Mouse (Mus musculus): ENCODE measurements at regions not wholly inside any gene's neighbourhood (a gene's known extent, or its start where the extent isn't known, plus 50 kb on each side); places are given as distances from the start of the nearest gene placed in this dataset.

DNA sequence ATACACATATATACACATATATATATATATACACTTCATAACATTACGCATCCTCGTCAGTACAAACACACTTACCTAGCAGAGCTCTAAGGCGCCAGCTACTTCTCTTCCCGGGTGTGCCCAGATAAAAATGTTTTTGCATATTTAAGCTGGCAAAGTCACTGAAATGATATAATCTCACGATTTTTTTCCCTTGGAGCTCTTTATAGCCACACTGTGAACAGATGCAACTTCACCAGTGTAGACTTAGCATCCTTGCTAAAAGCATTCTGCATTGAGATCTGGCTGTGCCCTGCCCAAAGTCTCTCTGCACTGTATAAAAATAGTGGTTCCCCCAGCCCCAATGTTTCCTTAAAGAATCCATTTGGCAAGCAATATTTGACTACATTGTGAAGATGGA lies 143.5 kb downstream of the Ddx11 start:
- H3K4me3 ChIP-seq = no peak overlapping the region
- H3K27ac ChIP-seq = no peak overlapping the region
- no peaks in the 10 kb centered on the region for H3K27me3 ChIP-seq
- 92% methylated on average over 5 of the region's 5 CpGs for WGBS
- peaks cover 15% of the 10 kb centered on the region for H3K4me1 ChIP-seq (replicated peaks)
- ATAC-seq (ENCODE audit: low FRiP score) = no peak
- H3K36me3 ChIP-seq = no peaks in the 10 kb centered on the region
- no peak overlapping the region for H3K9ac ChIP-seq
- H3K9me3 ChIP-seq = no peaks in the 10 kb centered on the region
- H3K4me2 ChIP-seq = no peak overlapping the region

DNA sequence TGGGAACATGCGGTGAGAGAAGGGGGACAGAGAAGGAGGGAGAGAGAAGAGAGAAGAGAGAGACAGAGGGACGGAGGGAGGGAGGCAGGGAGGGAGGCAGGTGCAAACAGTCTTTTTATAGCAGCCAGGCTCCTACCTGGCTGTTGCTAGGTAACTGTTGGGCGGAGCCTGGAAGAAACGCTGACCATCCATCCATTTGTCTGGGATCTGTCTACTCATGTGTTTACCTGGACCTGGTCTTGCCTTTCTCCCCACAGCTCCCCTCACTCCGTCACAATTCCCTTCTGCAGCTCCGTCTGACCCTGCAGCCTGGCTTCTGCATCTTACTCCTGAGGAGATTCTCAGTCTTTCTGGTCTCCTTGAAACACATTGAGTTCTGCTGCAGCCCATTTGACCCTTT lies 144.5 kb downstream of the Ddx11 start:
- 55% methylated on average over 6 of the region's 6 CpGs for WGBS
- H3K4me3 ChIP-seq = no peak overlapping the region
- ATAC-seq (ENCODE audit: low FRiP score) = no peak

DNA sequence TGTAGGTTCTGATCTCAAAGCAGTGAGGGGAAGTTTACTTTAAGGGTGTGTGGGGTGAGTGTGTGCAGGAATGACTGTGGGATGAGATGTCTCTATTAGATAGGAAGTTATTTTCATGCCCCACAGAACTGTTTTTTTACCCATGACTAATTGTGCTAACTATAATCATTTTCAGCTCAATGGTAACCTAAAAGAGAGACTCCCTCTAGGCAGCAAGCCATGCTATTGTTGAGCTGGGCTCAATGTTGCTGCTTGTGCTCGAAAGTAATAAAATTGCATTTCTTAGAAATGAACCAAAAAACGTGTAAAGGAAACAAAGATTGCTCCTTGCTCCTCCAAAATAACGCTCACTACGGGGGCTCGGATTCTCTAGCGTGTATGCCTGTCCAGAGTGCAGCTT lies 146.2 kb downstream of the Ddx11 start:
- Histone ChIP-seq H3K4me3 (no peak overlapping the region), H3K27me3 (no peaks in the 10 kb centered on the region), H3K4me1 (replicated peaks) (peaks cover 17% of the 10 kb centered on the region), H3K36me3 (no peaks in the 10 kb centered on the region), H3K4me2 (no peak overlapping the region), H3K9me3 (no peaks in the 10 kb centered on the region), H3K27ac (no peak overlapping the region), H3K9ac (no peak overlapping the region)
- ATAC-seq (ENCODE audit: low FRiP score) = no peak
- 77% methylated on average over 6 of the region's 6 CpGs for WGBS

More for the DNA sequence above, 144.5 kb downstream of the Ddx11 start:
- Histone ChIP-seq H3K4me2 (no peak overlapping the region), H3K36me3 (no peaks in the 10 kb centered on the region), H3K4me1 (replicated peaks) (peaks cover 17% of the 10 kb centered on the region), H3K9me3 (no peaks in the 10 kb centered on the region), H3K27ac (no peak overlapping the region), H3K9ac (no peak overlapping the region), H3K27me3 (no peaks in the 10 kb centered on the region)

DNA sequence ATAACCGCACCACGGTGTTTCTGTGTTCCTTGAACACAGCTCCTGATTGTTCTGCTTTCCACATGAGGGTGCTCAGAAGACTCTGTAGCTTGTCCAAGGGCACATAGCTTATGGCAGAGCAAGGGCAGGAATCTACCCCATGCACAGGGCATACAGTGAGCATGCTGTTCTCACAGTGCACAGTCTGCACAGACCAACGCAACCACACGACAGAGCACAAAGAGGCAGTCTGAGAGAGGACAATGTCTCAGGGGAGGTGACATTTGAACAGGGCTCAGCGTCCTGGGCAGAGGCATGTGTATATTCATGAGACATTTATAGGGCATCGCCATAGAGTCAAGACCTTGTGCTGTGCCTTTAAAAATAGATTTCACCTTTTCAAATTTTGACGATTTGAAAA lies 148.6 kb downstream of the Ddx11 start:
- Histone ChIP-seq H3K36me3 (no peaks in the 10 kb centered on the region), H3K9me3 (no peaks in the 10 kb centered on the region), H3K9ac (no peak overlapping the region), H3K27me3 (no peaks in the 10 kb centered on the region), H3K27ac (no peak overlapping the region), H3K4me3 (no peak overlapping the region), H3K4me1 (replicated peaks) (peaks cover 23% of the 10 kb centered on the region), H3K4me2 (no peak overlapping the region)
- WGBS = 54% methylated on average over 7 of the region's 7 CpGs
- no peak for ATAC-seq (ENCODE audit: low FRiP score)

DNA sequence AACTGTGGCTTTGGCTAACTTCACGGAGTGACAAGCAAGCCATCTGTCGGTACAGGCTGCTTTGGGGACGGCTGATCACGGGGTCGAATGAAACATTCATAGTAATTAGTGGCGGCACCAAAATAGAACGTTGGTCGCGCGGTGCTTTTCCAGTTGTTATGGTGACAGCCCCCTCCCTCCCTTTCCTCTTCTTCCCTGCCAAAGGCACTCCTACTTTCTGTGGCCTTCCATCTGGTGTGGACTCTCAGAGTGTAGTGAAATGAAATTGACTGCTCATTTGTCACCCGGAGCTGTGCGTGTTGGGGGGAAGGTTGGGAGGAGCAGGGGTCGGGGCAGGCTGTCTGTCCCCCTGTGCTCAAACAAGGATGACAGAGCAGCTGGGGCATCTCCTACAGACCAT lies 153.5 kb downstream of the Ddx11 start:
- Histone ChIP-seq H3K4me1 (replicated peaks) (peaks cover 35% of the 10 kb centered on the region), H3K9ac (no peak overlapping the region; the same call in 1 of the 2 replicates), H3K4me3 (no peak overlapping the region), H3K27ac (peak overlapping the region; percentile 79), H3K4me2 (peak overlapping the region; percentile 6), H3K9me3 (no peaks in the 10 kb centered on the region), H3K27me3 (no peaks in the 10 kb centered on the region), H3K36me3 (no peaks in the 10 kb centered on the region)
- ATAC-seq (ENCODE audit: low FRiP score) = peak; percentile 85
- 11% methylated on average over 13 of the region's 13 CpGs for WGBS

DNA sequence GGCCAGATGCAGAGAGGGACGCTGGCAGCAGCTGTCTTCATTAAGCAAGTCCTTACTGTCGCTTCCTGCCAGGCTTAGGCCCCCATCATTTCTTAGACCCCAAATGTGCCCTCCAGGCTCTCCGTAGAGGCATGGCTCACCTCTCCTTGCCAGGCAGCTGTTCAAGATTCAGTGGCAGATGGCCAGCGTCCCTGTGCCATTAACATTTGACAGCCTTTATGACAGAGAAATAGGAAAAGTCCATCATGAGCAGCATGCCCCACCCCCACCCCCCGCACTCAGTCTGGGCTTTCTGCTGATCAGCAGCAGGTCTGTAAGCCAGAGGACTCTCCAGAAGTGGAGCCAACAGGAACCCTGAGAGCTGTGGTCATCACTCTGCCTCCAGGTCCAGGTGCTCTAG lies 154.7 kb downstream of the Ddx11 start:
- no peaks in the 10 kb centered on the region for H3K36me3 ChIP-seq
- peak overlapping the region; percentile 79 for H3K27ac ChIP-seq
- H3K9me3 ChIP-seq = no peaks in the 10 kb centered on the region
- peak; percentile 68 for ATAC-seq (ENCODE audit: low FRiP score)
- 27% methylated on average over 5 of the region's 5 CpGs for WGBS
- H3K27me3 ChIP-seq = no peaks in the 10 kb centered on the region
- H3K4me3 ChIP-seq = no peak overlapping the region
- no peak overlapping the region for H3K9ac ChIP-seq
- H3K4me1 ChIP-seq (replicated peaks) = peaks cover 32% of the 10 kb centered on the region
- no peak overlapping the region for H3K4me2 ChIP-seq

DNA sequence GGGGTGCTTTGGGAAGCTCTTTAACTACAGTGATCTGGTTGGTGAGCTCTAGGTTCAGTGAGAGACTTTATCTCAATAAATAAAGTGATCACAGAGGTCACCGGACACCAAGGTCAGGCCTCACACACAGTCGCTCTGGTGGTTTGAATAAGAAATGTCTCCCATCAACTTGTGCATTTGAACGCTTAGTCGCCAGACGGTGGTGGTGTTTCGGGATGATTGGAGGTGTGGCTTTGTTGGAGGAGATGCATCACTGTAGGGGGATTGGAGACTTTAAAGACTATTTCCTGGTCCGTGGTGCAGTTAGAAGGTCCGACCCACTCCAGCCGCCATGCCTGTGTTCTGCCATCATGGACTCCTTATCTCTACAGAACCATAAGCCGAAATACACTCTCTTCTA lies 162.0 kb downstream of the Ddx11 start:
- Histone ChIP-seq H3K4me2 (no peak overlapping the region), H3K36me3 (no peaks in the 10 kb centered on the region), H3K4me3 (no peak overlapping the region), H3K27ac (no peak overlapping the region), H3K4me1 (replicated peaks) (no peaks in the 10 kb centered on the region), H3K27me3 (no peaks in the 10 kb centered on the region), H3K9me3 (no peaks in the 10 kb centered on the region; the same call in 1 of the 2 replicates), H3K9ac (no peak overlapping the region)
- no peak for ATAC-seq (ENCODE audit: low FRiP score)
- 92% methylated on average over 10 of the region's 10 CpGs for WGBS
